Mouse (Mus musculus) hindbrain, embryonic 15.5 days (tissue): ENCODE results near the gene Iars. TPM values are rescaled to one million over a fixed set of nuclear protein-coding genes. Genes with fewer than 3 reads are reported as not detected.
"Not testable (repeated sequence)": the region's sequence is repeated elsewhere in the genome, so short reads cannot be mapped to it uniquely, and the experiment has no call there.

Experiments used
- ATAC-seq: fragments of 200-750 bp; cut with Nextera tagmentation; 2 replicates; pipeline ENCODE4 v1.8.0; 2017; ENCODE audit warnings: low read depth, moderate number of reproducible peaks, moderate TSS enrichment; ENCODE audit not compliant: low FRiP score
- H3K27ac ChIP-seq: fragments of 300-500 bp; sonication (generic); replicated peaks from 2 replicates; pipeline ENCODE4 v1.5.1; 2015; ENCODE audit warnings: mild to moderate bottlenecking, inconsistent platforms
- H3K27me3 ChIP-seq: fragments of 300-500 bp; sonication (generic); 2 replicates; pipeline ENCODE4 v1.6.1; 2015; ENCODE audit warnings: control low read depth, inconsistent platforms
- H3K36me3 ChIP-seq: fragments of 300-500 bp; sonication (generic); 2 replicates; pipeline ENCODE4 v1.6.1; 2015; ENCODE audit warnings: control low read depth, inconsistent platforms
- H3K4me1 ChIP-seq: fragments of 300-500 bp; sonication (generic); replicated peaks from 2 replicates; pipeline ENCODE4 v1.6.1; 2015; ENCODE audit warnings: control low read depth, inconsistent platforms
- H3K4me2 ChIP-seq: fragments of 300-500 bp; sonication (generic); 2 replicates; pipeline ENCODE4 v1.6.1; 2015; ENCODE audit warnings: moderate library complexity, mild to moderate bottlenecking, inconsistent platforms
- H3K4me3 ChIP-seq: fragments of 300-500 bp; sonication (generic); 2 replicates; pipeline ENCODE4 v1.5.1; 2015; ENCODE audit warnings: mild to moderate bottlenecking, inconsistent platforms
- H3K9ac ChIP-seq: fragments of 300-500 bp; sonication (generic); 2 replicates; pipeline ENCODE4 v1.6.1; 2015; ENCODE audit warnings: inconsistent platforms
- H3K9me3 ChIP-seq: fragments of 300-500 bp; sonication (generic); 2 replicates; pipeline ENCODE4 v1.6.1; 2016; ENCODE audit warnings: control low read depth, inconsistent platforms
- WGBS: fragments of 180-500 bp; shearing (Covaris S2); methylation state at CpG from one replicate; pipeline ENCODE4 v1.1.7; 2015; 5-methylcytosine and 5-hydroxymethylcytosine counted together
- polyA plus RNA-seq: library from polyadenylated mRNA; unstranded; fragments of >200 nt; fragmentation: Nextera tagmentation; extraction: Ambion mirVana; gene quantifications from 2 replicates; pipeline ENCODE4 v1.2.1, GENCODE M21; 2015

Iars gene
- polyA plus RNA-seq, 1 experiment from 2014 or later, result 52.3 TPM

GRCm38 (mm10) chr13:49757966-49758365, 76.1 kb downstream of the Iars start:
- no peaks in the 10 kb centered on the region for H3K4me1 ChIP-seq
- no peak overlapping the region for H3K9ac ChIP-seq
- H3K4me2 ChIP-seq, result no peak overlapping the region
- H3K4me3 ChIP-seq, result no peak overlapping the region
- WGBS, result 86% methylated on average over 4 of the region's 4 CpGs
- H3K9me3 ChIP-seq, result no peaks in the 10 kb centered on the region
- H3K36me3 ChIP-seq, result no peaks in the 10 kb centered on the region
- H3K27me3 ChIP-seq, result no peaks in the 10 kb centered on the region
- H3K27ac ChIP-seq, result no peak overlapping the region
- ATAC-seq, result no peak

DNA sequence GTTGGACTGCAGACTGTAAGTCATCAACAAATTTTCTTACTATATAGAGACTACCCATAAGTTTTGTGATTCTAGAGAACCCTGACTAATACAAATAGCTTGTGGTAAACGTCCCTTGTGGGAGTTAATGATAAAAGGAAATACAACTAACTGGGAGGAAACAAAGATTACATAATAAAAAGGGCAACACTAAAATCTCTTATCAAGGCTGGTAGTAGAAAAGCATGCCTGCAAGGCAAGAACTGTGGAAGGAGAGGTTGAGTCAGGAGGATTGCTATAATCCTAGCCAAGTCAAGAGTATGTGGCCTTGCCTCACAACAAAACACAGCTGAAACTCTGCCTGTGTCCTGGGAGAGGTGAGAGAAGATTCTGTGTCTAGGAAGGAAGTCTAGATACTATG, 78.8 kb downstream of the Iars start:
- 74% methylated on average over 1 of the region's 1 CpGs for WGBS
- no peaks in the 10 kb centered on the region for H3K9me3 ChIP-seq
- no peaks in the 10 kb centered on the region for H3K27me3 ChIP-seq

DNA sequence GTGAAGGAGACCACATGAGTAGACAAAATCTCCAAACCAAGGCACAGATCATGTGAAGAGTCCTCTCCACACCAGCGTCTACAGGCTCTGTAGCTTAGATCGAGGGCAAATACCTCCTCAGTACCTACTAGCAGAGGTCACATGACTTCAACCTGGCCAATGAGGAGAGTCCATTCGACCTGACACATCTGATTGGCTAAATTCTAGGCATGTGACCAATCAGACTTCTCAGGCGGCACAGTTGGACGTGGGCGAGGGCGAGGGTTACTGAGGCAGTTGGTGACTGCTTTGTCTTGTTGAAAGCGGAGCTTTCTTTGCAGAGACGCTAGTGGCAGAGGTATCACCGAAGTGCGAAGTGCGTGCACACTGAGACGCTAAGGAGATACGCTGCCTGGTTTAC, 80.3 kb downstream of the Iars start:
- Histone ChIP-seq H3K4me3 (no peak overlapping the region), H3K27me3 (no peaks in the 10 kb centered on the region), H3K36me3 (no peaks in the 10 kb centered on the region), H3K4me2 (no peak overlapping the region), H3K27ac (no peak overlapping the region), H3K9ac (no peak overlapping the region), H3K9me3 (no peaks in the 10 kb centered on the region), H3K4me1 (no peaks in the 10 kb centered on the region)
- 91% methylated on average over 14 of the region's 14 CpGs for WGBS
- no peak for ATAC-seq

More for the DNA sequence above, 78.8 kb downstream of the Iars start:
- ATAC-seq, result no peak
- H3K4me1 ChIP-seq, result no peaks in the 10 kb centered on the region
- no peaks in the 10 kb centered on the region for H3K36me3 ChIP-seq
- no peak overlapping the region for H3K27ac ChIP-seq
- H3K9ac ChIP-seq, result no peak overlapping the region
- no peak overlapping the region for H3K4me3 ChIP-seq
- H3K4me2 ChIP-seq, result no peak overlapping the region

DNA sequence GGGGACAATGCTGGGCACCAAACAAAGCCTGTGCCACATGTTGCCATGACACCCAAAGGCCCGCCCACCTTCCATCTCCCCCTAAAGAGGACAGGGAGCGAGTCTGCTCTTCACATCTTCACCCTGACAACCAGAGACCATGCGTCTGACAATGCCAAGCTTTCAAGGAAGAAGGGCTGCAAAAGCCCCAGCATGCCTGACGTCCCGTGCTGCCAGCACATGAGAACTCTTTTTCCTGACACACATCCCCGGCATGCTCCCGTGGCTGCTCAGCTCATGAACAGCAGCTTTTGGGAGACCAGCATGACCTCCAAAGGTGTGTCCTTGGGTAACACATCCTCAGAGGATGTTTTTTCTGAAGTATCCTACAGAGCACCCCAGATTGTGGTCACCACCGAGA, 83.4 kb downstream of the Iars start:
- H3K4me2 ChIP-seq, result no peak overlapping the region
- H3K36me3 ChIP-seq, result no peaks in the 10 kb centered on the region
- H3K27me3 ChIP-seq, result no peaks in the 10 kb centered on the region
- H3K4me3 ChIP-seq, result no peak overlapping the region
- ATAC-seq, result peak; percentile 34; the same call in 1 of the 2 replicates
- WGBS, result 72% methylated on average over 8 of the region's 8 CpGs
- no peaks in the 10 kb centered on the region for H3K9me3 ChIP-seq
- H3K27ac ChIP-seq, result no peak overlapping the region
- no peaks in the 10 kb centered on the region for H3K4me1 ChIP-seq
- H3K9ac ChIP-seq, result no peak overlapping the region

GRCm38 (mm10) chr13:49766269-49766668, 84.4 kb downstream of the Iars start:
- 51% methylated on average over 9 of the region's 9 CpGs for WGBS
- Histone ChIP-seq H3K27me3 (no peaks in the 10 kb centered on the region), H3K9ac (no peak overlapping the region), H3K4me1 (no peaks in the 10 kb centered on the region), H3K27ac (no peak overlapping the region), H3K9me3 (no peaks in the 10 kb centered on the region), H3K4me3 (no peak overlapping the region), H3K4me2 (no peak overlapping the region), H3K36me3 (no peaks in the 10 kb centered on the region)
- no peak for ATAC-seq

GRCm38 (mm10) chr13:49768048-49768447, 86.1 kb downstream of the Iars start:
- Histone ChIP-seq H3K36me3 (no peaks in the 10 kb centered on the region), H3K27ac (no peak overlapping the region), H3K4me1 (no peaks in the 10 kb centered on the region), H3K4me3 (no peak overlapping the region), H3K9ac (no peak overlapping the region), H3K4me2 (no peak overlapping the region), H3K27me3 (no peaks in the 10 kb centered on the region), H3K9me3 (no peaks in the 10 kb centered on the region)
- ATAC-seq, result no peak
- WGBS, result 91% methylated on average over 2 of the region's 2 CpGs

DNA sequence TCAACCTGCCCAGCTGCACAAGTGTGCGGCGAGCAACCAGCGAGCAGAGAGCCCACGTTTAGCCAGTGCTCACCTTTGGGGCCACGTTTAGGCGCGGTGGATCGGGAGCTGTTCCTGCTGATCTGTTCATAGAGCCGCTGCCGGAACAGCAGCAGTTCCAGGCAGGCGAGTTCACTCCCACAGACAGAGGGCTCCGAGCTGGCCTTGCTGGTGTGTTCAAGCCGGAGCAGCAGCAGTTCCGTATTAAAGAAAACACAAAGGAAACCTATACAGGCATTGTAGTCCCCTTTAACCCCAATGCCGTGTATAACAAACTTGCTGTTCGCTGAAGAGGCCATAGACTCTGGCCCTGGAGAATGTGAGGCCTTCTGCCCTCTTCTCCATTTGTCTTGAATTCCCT, 87.2 kb downstream of the Iars start:
- ATAC-seq, result no peak
- Histone ChIP-seq H3K9me3 (no peaks in the 10 kb centered on the region), H3K4me2 (no peak overlapping the region), H3K27me3 (no peaks in the 10 kb centered on the region), H3K27ac (no peak overlapping the region), H3K9ac (no peak overlapping the region), H3K36me3 (no peaks in the 10 kb centered on the region), H3K4me1 (no peaks in the 10 kb centered on the region), H3K4me3 (no peak overlapping the region)
- 86% methylated on average over 16 of the region's 16 CpGs for WGBS

DNA sequence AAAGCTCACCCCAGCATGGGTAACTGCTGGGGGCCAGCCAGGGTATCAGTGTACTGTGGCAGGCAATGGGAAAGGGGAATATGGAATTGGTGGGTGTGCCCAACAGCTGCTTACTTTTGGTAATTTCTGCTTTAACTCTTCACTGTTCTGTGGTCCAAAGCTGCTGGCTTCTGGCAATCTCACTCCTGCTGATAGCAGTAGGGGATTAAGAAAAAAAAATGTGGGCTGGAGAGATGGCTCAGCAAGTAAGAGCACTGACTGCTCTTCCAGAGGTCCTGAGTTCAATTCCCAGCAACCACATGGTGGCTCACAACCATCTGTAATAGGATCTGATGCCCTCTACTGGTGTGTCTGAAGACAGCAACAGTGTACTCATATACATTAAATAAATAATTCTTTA, 89.6 kb downstream of the Iars start:
- H3K36me3 ChIP-seq, H3K9me3 ChIP-seq, H3K27ac ChIP-seq, H3K4me1 ChIP-seq, H3K4me2 ChIP-seq, H3K9ac ChIP-seq, H3K4me3 ChIP-seq, ATAC-seq, H3K27me3 ChIP-seq: not testable (repeated sequence)

Other genes starting within 250 kb of the Iars start
- gene Tes3-ps, start 188.8 kb upstream of the Iars start, polyA plus RNA-seq, result 0.30 and 0.39 TPM in 2 replicates
- 2.6 and 2.7 TPM in 2 replicates for gene Ecm2, start 177.3 kb upstream of the Iars start, polyA plus RNA-seq
- 0.70 and 1.2 TPM in 2 replicates for gene Aspn, start 137.7 kb upstream of the Iars start, polyA plus RNA-seq
- 0.54 and 0.88 TPM in 2 replicates for gene Omd, start 99.6 kb upstream of the Iars start, polyA plus RNA-seq
- gene Ogn, start 74.1 kb upstream of the Iars start, polyA plus RNA-seq, result 9.8 and 13.6 TPM in 2 replicates
- 7.1 and 8.5 TPM in 2 replicates for gene Cenpp, start 29.3 kb upstream of the Iars start, polyA plus RNA-seq
- gene Nol8, start 29.0 kb upstream of the Iars start, polyA plus RNA-seq, result 15.0 and 16.8 TPM in 2 replicates
- not detected in 2 replicates for gene Gm30302, start 116.9 kb downstream of the Iars start, polyA plus RNA-seq